Mouse (Mus musculus) retina, adult 2 months (tissue): ENCODE data around the gene Myh3.
"Not testable (repeated sequence)": the region's sequence is repeated elsewhere in the genome, so short reads cannot be mapped to it uniquely, and the experiment has no call there.

ENCODE experiments used
- DNase-seq: peaks from one replicate; pipeline ENCODE4 v3.0.0-alpha.2; 2012; ENCODE audit warnings: low read depth, low spot score

Gene Myh3

DNA sequence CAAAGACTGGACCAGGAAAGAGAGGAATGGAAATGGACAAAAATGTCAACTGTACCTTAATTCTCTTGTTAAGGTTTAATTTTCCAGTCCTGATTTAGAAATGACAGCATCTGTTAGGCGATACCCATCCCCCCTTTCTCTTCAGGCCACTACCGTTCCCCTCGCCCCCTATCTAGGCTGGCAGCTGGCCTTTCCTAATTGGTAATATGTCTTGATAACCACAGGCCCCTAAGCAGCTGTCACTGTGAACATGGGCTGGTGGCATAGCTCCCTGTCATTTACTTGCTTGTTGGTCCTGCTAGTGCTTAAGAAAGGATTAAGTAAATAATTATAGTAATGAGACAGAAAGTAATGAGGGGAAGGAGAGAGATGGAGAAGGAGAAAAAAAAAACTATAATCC, 665 bp upstream of the Myh3 start:
- no peak for DNase-seq

DNA sequence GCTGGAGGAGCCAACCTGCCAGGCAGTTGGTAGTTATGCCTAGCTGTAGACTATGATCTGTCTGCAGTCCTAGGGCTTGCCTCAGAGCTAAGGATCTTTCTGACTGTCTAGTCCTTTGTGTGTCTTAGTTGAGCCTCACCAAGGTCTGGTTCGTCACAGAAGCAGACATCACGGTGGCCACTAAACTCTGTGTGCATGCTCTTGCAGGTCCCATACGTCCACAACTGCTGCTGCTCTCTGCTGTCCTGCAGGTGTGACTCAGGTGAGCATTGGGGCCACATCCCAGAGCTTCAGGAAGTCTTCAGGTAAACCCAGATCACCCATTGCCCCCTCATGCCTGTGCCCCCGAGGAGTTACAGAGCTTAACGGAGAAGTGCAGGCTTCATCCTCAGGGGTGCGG, 788 bp downstream of the Myh3 start:
- no peak for DNase-seq

DNA sequence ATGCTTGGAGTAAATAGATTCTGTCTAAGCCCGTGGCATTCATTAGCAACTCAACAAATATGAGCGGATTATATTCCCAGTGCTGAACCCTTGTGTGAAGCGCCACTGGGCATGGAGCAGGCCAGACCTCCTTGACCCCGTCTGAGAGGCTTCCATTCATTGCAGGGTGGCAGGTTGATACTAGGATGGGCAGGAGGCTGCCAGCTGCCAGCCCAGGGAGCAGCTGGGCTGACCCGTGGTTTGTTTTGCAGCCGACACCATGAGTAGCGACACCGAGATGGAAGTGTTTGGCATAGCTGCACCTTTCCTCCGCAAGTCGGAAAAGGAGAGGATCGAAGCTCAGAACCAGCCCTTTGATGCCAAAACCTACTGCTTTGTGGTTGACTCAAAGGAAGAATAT, 1.6 kb downstream of the Myh3 start:
- DNase-seq, result no peak

DNA sequence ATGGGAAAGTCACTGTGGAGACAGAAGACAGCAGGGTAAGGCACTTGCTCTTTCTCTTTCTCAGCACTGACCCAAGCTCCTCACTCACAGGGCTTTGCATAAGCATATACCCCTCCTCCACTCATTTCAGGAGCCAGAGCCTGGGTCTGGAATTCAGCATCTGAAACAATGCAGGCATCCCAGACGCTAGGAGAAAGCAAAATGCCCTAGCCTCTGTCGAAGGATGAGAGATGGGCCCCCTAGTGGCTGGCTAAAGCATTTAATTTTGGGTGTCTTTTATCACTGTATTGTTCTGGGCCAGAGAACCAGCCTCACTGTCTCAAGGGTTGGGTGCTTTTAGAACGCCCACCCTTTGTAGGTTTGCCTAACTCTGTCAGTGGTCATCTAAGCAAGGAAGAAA, 2.1 kb downstream of the Myh3 start:
- DNase-seq, result peak; percentile 18

DNA sequence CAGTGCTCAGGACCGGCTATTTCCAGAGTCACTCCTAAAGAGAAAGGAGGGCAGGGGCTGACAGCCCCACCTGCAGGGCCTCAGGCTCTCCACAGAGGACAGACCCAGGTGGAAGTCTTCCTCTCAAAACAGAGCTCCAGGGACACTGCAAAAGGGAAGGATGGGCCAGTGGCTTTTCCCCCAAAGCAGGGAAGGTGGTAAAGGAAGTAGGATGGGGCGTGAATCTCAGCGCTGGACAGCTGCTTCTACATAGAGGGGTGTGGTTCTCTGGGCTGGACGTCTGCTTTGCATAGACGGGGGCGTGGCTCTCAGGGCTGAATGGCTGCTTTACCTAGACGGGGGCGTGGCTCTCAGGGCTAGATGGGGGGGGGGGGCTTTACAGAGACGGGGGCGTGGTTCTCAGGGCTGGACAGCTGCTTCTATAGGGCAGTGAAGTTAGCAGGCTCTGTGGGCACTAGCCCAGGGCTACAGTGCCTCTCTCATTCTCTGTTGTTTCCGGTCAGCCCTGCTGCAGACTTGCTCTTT, 3.1 kb downstream of the Myh3 start:
- no peak for DNase-seq

DNA sequence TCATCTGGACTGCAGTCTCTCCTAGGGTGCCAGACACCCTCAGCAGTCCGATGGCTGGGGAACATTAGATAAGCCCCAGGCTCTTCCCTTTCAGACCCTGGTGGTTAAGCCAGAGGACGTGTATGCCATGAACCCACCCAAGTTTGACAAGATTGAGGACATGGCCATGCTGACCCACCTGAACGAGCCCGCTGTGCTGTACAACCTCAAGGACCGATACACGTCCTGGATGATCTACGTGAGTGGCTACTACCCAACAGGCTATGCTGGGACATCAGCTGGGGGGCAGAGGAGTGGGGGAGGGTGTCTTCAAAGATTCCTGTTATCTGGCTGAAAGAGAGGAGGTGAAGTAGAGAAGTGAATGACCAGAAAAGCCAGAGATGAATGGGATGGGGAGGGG, 4.1 kb downstream of the Myh3 start:
- no peak for DNase-seq

DNA sequence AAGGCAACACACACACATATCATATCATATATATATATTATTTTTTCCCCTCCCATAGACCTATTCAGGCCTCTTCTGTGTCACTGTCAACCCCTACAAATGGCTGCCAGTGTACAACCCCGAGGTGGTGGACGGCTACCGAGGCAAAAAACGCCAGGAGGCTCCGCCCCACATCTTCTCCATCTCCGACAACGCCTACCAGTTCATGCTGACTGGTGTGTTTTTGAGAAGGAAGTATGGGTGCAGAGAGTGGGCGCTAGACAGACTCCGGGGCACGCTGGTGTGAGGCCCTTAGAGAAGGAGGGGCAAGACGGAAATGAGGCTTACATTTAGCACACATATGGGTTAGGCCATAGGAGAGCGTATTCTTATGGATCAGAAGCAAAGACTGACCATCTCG, 4.7 kb downstream of the Myh3 start:
- no peak for DNase-seq

DNA sequence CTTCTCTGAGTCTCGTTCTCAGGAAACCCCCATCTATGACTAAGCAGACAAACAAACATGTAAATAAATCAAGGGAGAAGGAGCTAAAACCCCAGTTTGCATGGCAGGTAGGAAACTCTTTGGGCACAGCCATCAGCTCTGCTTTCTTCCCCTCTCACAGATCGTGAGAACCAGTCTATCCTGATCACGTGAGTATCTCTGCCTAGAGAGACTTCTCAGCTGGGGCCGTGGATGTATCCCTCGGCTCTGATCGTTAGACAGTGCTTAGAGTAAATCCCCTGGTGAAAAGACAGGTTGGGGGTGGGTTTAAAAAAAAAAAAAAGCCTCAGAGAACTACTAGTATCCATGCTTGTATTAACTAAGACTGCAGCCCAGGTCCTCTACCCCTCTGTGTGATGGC, 5.1 kb downstream of the Myh3 start:
- no peak for DNase-seq

DNA sequence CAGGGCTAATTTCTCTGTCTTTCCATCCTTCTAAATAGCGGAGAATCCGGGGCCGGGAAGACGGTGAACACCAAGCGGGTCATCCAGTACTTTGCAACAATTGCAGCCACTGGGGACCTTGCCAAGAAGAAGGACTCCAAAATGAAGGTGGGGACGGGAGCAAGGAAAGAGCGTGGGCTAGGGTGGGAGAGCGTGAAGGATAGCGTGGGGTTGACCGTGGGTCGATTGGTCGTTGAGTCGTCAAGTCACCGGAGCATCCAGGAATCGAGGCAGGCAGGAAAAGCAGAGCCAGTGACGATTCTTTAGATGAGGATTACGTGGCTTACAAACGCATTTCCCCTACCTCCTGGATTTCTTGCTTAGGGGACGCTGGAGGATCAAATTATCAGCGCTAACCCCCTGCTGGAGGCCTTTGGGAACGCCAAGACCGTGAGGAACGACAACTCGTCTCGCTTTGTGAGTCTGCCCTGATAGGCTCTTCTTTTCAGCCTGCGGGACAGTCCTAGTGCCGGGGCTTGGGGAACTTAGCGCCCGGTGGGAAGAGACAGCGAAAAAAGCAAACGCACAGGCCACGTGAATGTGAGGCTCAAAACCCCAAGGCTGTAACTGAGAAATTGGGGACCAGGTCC, 5.7 kb downstream of the Myh3 start:
- DNase-seq, result no peak

DNA sequence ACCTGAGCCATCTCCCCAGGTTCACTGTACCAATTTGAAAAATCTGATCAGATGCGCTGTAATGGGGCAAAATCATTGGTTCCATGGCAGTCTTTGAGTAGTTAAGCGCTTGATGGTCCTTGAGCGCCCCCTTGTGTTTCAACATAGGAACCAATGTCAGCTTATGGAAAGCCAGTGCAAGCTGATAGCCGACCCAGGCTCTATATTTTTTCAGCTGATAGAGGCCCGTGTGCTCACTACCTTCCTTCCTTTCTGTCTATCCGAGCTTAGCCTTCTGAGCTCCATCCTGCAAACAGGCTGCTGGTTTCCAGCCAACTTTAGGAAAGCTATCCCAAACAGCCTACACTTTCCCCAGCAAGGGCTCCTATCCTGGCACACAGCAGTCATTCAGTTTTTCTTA, 7.4 kb downstream of the Myh3 start:
- peak; percentile 55 for DNase-seq

DNA sequence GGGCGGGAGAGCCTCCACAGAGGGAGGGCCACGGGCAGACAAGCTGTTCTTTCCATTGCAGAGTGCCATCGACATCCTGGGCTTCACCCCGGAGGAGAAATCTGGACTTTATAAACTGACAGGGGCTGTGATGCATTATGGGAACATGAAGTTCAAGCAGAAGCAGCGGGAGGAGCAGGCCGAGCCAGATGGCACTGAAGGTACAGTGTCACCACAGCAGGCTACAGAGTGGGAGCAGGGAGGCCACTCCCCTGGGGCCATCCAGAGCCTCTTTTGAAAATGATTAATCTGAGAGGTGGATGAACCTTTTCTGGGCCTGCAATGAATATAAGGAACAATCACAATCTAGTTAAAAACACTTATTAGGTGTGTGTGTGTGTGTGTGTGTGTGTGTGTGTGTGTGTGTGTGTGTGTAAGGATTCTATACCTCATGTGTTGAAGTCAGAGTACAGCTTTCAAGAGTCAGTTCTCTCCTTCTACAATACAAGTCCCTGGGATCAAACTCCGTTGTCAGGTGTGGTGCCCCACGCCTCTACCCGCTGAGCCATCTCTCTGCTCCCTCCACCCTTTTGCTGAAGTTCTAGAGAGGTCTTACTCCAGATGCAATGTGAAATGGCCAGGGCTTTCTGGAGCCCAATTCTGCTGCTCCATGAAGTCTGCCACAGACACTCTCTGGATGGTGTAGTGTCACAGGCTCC, 8.5 kb downstream of the Myh3 start:
- DNase-seq, result no peak

DNA sequence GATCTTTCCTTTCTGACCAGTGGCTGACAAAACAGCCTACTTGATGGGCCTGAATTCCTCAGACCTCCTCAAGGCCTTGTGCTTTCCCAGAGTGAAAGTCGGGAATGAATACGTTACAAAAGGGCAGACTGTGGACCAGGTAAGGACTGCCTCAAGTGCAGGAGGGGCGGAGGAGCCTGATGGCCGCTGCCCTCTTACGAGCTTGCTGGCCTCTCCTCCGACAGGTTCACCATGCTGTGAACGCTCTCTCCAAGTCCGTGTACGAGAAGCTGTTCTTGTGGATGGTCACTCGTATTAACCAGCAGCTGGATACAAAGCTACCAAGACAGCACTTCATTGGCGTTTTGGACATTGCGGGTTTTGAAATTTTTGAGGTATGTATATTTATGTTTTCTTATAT, 9.1 kb downstream of the Myh3 start:
- no peak for DNase-seq

DNA sequence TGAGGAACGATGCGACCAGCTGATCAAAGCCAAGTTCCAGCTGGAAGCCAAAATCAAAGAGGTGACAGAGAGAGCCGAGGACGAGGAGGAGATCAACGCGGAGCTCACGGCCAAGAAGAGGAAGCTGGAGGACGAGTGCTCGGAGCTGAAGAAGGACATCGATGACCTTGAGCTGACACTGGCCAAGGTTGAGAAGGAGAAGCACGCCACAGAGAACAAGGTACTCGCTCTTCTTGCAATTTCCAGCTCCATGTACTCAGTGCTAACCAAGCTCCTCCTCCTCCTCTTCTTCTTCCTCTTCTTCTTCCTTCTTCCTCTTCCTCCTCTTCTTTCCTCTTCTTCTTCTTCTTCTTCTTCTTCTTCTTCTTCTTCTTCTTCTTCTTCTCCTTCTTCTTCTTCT, 14.3 kb downstream of the Myh3 start:
- DNase-seq, result not testable (repeated sequence)

DNA sequence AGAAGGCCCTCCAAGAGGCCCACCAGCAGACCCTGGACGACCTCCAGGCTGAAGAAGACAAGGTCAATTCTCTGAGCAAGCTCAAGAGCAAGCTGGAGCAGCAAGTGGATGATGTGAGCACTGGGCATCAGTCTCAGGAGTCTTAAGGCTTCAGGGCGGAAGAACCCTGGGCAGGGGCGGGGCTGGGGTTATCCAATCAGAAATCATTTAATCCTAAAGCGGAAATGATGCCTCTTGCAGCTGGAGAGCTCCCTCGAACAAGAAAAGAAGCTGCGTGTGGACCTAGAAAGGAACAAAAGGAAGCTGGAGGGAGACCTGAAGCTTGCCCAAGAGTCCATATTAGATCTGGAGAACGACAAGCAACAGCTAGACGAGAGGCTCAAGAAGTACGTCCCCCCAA, 15.1 kb downstream of the Myh3 start:
- DNase-seq, result no peak

DNA sequence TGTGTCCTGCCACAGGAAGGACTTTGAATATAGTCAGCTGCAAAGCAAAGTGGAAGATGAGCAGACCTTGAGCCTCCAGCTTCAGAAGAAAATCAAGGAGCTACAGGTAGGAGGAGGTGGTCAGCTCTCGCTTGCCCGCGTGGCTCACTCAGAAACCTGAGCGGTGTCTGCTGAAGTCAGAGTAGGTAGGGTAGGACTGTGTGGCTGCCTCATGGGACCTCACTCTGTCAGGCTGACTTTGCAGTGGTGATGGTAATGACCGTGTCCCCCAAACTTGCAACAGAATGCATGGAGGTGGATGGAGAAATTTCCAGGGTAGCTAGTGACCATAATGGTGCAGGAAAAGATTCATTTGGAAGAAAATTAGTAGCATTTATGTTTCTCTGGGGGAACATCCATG, 15.6 kb downstream of the Myh3 start:
- DNase-seq, result no peak

DNA sequence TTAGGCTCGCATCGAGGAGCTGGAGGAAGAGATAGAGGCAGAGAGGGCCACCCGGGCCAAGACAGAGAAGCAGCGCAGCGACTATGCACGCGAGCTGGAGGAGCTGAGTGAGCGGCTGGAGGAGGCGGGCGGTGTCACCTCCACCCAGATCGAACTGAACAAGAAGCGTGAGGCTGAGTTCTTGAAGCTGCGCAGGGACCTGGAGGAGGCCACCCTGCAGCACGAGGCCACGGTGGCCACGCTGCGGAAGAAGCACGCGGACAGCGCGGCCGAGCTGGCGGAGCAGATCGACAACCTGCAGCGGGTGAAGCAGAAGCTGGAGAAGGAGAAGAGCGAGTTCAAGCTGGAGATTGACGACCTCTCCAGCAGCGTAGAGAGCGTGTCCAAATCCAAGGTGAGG, 16.4 kb downstream of the Myh3 start:
- DNase-seq, result no peak

DNA sequence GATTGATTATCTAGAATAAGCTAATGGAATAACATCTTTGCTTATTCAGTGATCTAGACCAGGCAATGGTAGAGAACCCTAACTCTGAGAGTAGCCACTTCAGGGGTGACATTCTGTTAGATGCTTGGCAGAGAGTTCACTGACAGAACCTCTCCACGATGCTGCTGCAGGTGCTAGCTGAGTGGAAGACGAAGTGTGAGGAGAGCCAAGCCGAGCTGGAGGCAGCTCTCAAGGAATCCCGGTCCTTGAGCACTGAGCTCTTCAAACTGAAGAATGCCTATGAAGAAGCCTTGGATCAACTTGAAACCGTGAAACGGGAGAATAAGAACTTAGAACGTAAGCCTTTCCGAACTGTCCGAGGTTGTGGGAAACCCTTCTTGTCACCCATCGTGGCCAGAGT, 19.6 kb downstream of the Myh3 start:
- DNase-seq, result no peak

DNA sequence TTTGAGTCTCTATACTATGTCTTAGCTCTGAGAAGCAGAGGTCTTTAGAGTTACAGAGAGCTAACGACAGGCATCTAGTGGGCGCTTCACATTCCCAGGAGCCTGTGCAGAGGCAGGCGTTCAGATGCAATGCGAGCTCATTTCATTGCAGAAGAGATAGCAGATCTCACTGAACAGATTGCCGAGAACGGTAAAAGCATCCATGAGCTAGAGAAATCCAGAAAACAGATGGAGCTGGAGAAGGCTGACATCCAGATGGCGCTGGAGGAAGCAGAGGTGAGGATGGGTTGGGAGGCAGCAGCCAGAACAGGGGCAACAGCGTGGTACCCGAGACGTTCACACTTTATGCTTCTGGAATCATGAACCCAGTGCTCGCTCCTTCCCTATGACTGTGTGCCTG, 20.3 kb downstream of the Myh3 start:
- DNase-seq, result no peak

DNA sequence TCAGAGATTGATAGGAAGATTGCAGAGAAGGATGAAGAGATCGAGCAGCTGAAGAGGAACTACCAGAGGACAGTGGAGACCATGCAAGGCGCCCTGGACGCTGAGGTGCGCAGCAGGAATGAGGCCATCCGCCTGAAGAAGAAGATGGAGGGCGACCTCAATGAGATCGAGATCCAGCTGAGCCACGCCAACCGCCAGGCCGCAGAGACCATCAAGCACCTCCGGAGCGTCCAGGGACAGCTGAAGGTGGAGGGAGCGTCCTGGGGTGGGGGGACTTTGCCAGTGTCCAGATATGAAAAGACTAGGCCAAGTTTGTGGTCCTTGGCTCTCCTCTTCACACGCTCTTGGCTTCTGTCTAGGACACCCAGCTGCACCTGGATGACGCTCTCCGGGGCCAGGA, 21.1 kb downstream of the Myh3 start:
- DNase-seq, result no peak

DNA sequence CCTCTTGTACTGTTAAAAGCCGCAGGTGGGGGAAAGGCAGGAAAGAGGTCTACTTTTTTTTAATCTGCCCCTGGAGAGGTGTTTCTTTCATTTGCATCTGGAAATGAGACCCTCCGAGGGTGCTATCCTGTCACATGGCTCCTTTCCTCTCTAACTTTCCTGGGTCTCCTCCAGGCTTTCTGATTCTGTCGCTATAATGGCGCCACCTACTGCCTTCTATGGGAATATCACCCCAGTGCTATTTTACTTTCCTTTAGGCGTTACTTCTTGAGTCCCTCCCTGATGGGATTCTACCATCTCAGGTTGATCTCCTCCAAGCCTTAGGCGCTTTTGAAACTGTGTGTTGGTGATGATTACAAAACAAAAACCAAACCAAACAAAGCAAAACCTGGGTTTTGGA, 22.1 kb downstream of the Myh3 start:
- DNase-seq, result no peak

DNA sequence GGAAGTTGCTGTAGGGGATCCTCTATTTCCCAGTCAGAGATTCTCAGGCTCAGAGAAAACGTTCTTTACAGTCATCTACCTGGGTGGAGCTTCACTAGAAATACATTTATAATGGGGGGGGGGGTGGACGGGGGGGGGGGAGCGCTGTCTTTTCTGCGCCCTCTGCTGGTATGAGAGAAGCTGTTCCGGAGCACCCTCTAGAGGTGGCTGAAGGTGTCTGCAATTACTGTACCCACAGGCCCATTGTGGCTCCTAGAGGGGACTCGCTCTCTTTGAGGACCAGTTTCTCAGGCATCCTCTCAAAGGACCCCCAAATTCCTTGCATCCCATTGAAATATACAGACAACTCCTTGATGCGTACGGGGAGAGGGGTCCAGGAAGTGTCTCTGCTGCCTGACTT, 23.6 kb downstream of the Myh3 start:
- no peak for DNase-seq

DNA sequence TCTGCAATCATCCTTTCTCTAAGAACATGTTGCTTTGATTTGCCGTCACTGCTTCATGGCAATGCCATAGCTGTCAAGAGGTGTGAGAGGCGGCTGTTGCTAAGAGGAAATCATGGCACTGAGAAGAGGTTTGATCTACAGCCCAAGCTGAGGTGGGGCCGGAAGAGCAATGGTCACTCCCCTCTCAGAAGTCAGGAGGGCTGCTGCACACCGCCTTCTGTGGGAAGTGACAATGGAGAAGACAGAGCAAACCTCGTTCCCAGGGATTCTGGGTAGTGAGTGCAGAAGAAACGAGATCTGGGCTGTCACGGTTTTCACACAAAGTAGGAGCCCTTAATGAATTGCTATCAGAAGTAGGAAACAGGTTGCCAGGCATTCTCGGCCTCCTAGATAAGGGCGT, 25.2 kb downstream of the Myh3 start:
- no peak for DNase-seq

DNA sequence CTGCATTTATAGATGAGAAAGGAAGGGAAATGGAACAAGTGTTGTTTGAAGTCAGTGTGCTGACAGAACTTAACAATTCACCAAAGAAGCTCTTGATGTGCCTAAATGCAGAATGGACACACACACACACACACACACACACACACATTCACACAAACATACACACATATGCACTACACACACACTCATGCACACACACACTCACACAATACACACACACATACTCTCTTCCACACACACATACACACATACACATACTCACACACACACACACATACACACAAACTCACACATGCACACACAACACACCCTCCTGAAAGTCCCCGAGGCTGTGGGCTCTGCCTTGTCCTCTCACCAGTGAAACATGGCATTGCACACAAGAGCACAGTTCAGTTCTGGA, 26.1 kb downstream of the Myh3 start:
- no peak for DNase-seq

DNA sequence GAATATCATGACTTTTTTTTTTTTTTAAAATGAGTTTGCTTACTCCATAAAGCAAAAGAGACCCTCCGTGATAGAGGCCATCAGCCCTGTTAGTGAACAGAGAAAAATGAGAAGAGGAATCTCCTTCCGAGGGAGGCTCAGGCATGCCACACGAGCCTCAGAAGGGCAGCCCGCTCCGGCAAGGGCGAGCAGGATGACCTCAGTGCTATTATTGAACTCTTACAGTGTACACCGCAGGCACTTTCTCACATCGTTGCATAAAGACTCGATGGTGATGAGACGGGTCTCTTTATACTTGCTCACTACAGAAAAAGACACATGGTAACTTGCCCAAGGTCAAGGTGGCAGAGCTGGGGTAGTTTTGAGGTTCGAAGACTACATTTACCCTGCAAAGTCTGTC, 26.6 kb downstream of the Myh3 start:
- DNase-seq, result no peak
